Mouse (Mus musculus): ENCODE measurements around the gene N4bp2. TPM values are rescaled to one million over a fixed set of nuclear protein-coding genes. Genes with fewer than 3 reads are reported as not detected.

Gene N4bp2
- total and polyA plus RNA-seq, 3 experiments, result 11.4 to 50.6 (median 12.9) TPM

- H3K27ac ChIP-seq (ENCODE audit: control insufficient read depth, low read depth, low read length), result peak overlapping the region; percentile 99
- H3K27me3 ChIP-seq (ENCODE audit: control insufficient read depth in 1 of 2, insufficient read depth in 2 of 2, low read length in 2 of 2), result no peaks in the 10 kb centered on the region
- peak; percentile 95 for DNase-seq (ENCODE audit: low read depth, low spot score)
- no peaks in the 10 kb centered on the region; the same call in 1 of the 2 replicates for H3K79me2 ChIP-seq (ENCODE audit: control insufficient read depth, insufficient read depth, low read length, poor library complexity)
- H3K4me1 ChIP-seq (ENCODE audit: control insufficient read depth in 1 of 2, insufficient read depth in 2 of 2, low read length in 2 of 2), result peaks cover 10 to 25% of the 10 kb centered on the region in 2 experiments
- H3K9me3 ChIP-seq (replicated peaks; ENCODE audit: insufficient read depth, low read length), result no peaks in the 10 kb centered on the region
- H3K4me3 ChIP-seq (ENCODE audit: control insufficient read depth in 1 of 2, insufficient read depth in 1 of 2, low read depth in 2 of 2, low read length in 2 of 2), result peak overlapping the region; percentile 43 to 49
- H3K9ac ChIP-seq (ENCODE audit: control insufficient read depth, low read depth, low read length, poor library complexity, severe bottlenecking), result peak overlapping the region; percentile 82
- peaks cover 0 to 18% of the 10 kb centered on the region in 2 experiments; a peak in 2 of 4 replicates for H3K36me3 ChIP-seq (ENCODE audit: control insufficient read depth in 1 of 2, insufficient read depth in 2 of 2, low read length in 2 of 2)
- TF ChIP-seq NRF1 (IDR thresholded peaks at IDR 0.05; ENCODE audit: insufficient read depth, low read depth, low read length, poor library complexity, severe bottlenecking) (no peak), MAZ (IDR thresholded peaks at IDR 0.05; ENCODE audit: low read depth, low read length) (no peak), NELFE (IDR thresholded peaks at IDR 0.05; ENCODE audit: low read depth, low read length) (peak; percentile 65), CTCF (IDR thresholded peaks at IDR 0.05 in 2 of 3, conservative IDR thresholded peaks at IDR 0.05 in 1 of 3; ENCODE audit: control insufficient read depth in 1 of 3, insufficient read depth in 1 of 3, low read depth in 2 of 3, low read length in 3 of 3, poor library complexity in 1 of 3, severe bottlenecking in 1 of 3) (peak in 2 of 3 experiments; percentile 40; a peak in 4 of 6 replicates), JUND (IDR thresholded peaks at IDR 0.05; ENCODE audit: low read depth, low read length) (no peak), MXI1 (IDR thresholded peaks at IDR 0.05; ENCODE audit: low read depth, low read length) (peak; percentile 89), SMC3 (IDR thresholded peaks at IDR 0.05; ENCODE audit: low read depth, low read length) (no peak), TBP (IDR thresholded peaks at IDR 0.05; ENCODE audit: low read depth, low read length) (peak; percentile 36; the same call in 1 of the 2 replicates), RCOR1 (IDR thresholded peaks at IDR 0.05; ENCODE audit: low read depth, low read length) (no peak), RAD21 (IDR thresholded peaks at IDR 0.05; ENCODE audit: low read depth, low read length) (no peak), KAT2A (conservative IDR thresholded peaks at IDR 0.05; ENCODE audit: low read depth, low read length) (no peak), MAFK (IDR thresholded peaks at IDR 0.05; ENCODE audit: borderline replicate concordance, low read depth, low read length) (no peak), GABPA (IDR thresholded peaks at IDR 0.05; ENCODE audit: low read depth, low read length) (no peak), ZKSCAN1 (IDR thresholded peaks at IDR 0.05; ENCODE audit: low read depth, low read length) (no peak), TCF12 (IDR thresholded peaks at IDR 0.05; ENCODE audit: low read depth, low read length) (no peak), UBTF (IDR thresholded peaks at IDR 0.05; ENCODE audit: borderline replicate concordance, insufficient read depth, low read depth, low read length) (no peak), POLR2A (IDR thresholded peaks at IDR 0.05; ENCODE audit: control insufficient read depth in 1 of 2, insufficient read depth in 1 of 2, low read depth in 1 of 2, low read length in 2 of 2, poor library complexity in 1 of 2) (peak; percentile 70 to 75; a peak in 3 of 4 replicates), ETS1 (IDR thresholded peaks at IDR 0.05; ENCODE audit: low read depth, low read length) (peak; percentile 18; the same call in 1 of the 2 replicates), ZC3H11A (IDR thresholded peaks at IDR 0.05; ENCODE audit: low read depth, low read length) (no peak), POLR2AphosphoS2 (IDR thresholded peaks at IDR 0.05; ENCODE audit: low read length) (peak; percentile 81; the same call in 1 of the 2 replicates), GATA1 (IDR thresholded peaks at IDR 0.05; ENCODE audit: low read depth, low read length) (no peak), E2F4 (IDR thresholded peaks at IDR 0.05; ENCODE audit: borderline replicate concordance, low read depth, low read length) (no peak), CHD2 (IDR thresholded peaks at IDR 0.05; ENCODE audit: low read length) (no peak), USF2 (IDR thresholded peaks at IDR 0.05; ENCODE audit: borderline replicate concordance in 1 of 2, insufficient read depth in 1 of 2, low read depth in 1 of 2, low read length in 2 of 2) (no peak), SIN3A (IDR thresholded peaks at IDR 0.05; ENCODE audit: low read length) (peak; percentile 86), MAX (IDR thresholded peaks at IDR 0.05; ENCODE audit: low read length) (peak; percentile 94), MEF2A (IDR thresholded peaks at IDR 0.05; ENCODE audit: extremely low read depth, insufficient replicate concordance, low read depth, low read length, poor library complexity, severe bottlenecking) (no peak), HCFC1 (IDR thresholded peaks at IDR 0.05; ENCODE audit: low read depth, low read length) (peak; percentile 65), ZMIZ1 (IDR thresholded peaks at IDR 0.05; ENCODE audit: low read depth, low read length) (0 out of 2 replicates have a peak, but pooled peaks have one; percentile 27), TAL1 (IDR thresholded peaks at IDR 0.05; ENCODE audit: low read length) (no peak), CHD1 (IDR thresholded peaks at IDR 0.05; ENCODE audit: low read depth, low read length) (peak; percentile 26; the same call in 1 of the 2 replicates), EP300 (IDR thresholded peaks at IDR 0.05; ENCODE audit: low read depth in 1 of 2, low read length in 2 of 2) (peak in 1 of 2 experiments; percentile 36; a peak in 1 of 4 replicates), MYC (IDR thresholded peaks at IDR 0.05; ENCODE audit: low read depth, low read length) (peak; percentile 92), MYB (IDR thresholded peaks at IDR 0.05; ENCODE audit: low read depth, low read length) (no peak), ZNF384 (IDR thresholded peaks at IDR 0.05; ENCODE audit: low read depth, low read length) (peak; percentile 81), ELF1 (IDR thresholded peaks at IDR 0.05; ENCODE audit: low read depth, low read length) (peak; percentile 72)
Observed at GRCm38 (mm10) chr5:65724311-65725054, 38.8 kb upstream of the N4bp2 start.

Data from MEL (cell line).